Mouse (Mus musculus) CD4-positive, CD25-positive, alpha-beta regulatory T cell, adult 4 months (primary cell): ENCODE data around the gene Rnpep. TPM values are rescaled to one million over a fixed set of nuclear protein-coding genes. Genes with fewer than 3 reads are reported as not detected.

Experiments used
- ATAC-seq: one replicate; pipeline ENCODE4 v1.8.0; 2017
- polyA plus RNA-seq, 2 experiments: library from polyadenylated mRNA; unstranded; fragments of 100-300 nt; shearing (Covaris generic); gene quantifications; one replicate each; pipeline ENCODE4 v1.2.1; 2017

The Rnpep gene
- polyA plus RNA-seq: 10 to 100 TPM; 34.5 to 45.6 TPM

DNA sequence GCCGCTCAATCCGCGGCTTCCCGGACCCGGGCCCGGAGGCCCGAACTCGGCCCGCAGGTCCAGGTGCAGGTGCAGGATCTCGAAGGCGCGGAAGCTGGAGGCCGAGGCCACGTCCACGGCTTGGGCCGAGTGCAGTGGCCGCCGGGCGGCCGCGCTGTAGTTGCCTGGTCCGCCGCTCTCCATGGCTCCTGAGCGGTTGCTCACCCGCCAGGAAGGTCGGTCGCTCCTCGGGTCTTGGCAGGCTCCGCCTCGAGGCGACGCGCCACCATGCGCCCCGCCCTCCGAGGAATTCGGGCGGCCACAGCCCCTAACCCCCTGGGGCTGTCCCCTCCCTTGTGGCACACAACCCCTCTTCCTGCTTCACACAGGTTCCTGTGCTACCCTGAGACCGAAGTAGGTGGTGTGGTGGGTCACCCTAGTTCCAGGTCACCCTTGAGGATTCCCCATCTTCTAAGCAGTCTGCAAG, at the start of gene Rnpep:
TSS of gene Rnpep (minus strand) at position 259 of the 466 bp plus-strand sequence.
- peak; percentile 83 for ATAC-seq

DNA sequence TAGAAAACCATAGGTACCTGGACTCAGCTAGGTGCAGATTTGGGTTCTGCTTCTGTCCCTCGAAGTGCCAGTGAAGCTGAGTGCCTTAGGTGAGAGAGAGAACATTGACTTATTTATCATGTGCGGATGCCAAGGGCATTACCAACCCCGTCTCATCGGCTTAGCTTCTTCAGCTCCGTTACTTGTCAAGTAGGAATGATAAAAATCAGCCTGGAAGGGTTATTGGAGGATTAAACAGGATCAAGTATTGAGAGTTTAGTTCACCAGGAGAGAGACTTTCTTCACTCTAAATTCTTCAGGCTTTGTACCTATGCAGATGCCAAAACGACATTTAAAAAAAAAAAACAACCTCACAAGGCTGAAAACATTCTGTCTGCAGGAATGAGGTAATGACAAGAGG, 46.7 kb upstream of the Rnpep start:
- ATAC-seq: no peak

DNA sequence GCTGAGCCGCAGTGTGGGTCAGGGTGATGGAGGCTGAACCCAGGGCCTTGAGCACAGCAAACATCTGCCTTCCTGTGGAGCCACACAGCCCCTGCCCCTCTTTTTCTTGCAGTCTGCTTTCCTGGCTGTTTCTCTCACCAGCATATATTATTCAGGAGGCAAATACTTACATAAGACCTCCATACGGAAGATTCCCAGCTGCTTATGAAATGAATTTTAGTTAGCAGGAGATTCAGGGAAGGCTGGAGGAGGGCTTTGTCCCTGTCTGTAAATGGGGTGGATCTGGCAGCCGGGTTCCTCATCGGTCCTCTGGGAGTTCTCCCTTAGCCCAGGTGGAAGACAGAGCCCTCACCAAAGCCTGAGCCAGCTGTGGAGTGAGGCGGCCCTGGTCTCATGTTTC, 44.5 kb upstream of the Rnpep start:
- ATAC-seq: no peak

DNA sequence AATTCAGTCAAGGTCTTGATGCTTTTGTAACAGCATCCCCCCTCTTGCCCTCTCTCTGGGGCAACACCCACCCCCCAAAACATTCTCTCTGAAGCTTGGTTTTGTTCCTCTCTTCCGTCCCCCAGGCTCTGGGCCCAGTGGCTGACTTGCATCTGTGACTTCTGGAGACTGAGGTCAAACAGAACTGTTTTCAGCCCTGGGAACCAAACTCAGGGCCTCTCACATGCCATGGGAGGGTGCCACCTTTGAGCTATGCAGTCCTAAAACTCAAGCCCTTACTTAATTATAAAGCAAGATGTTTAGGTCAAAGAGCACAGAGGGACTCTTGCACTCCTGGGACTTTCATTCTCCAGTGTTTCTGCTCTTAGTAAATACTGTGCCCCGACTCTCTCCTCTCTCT, 42.0 kb upstream of the Rnpep start:
- ATAC-seq: no peak

DNA sequence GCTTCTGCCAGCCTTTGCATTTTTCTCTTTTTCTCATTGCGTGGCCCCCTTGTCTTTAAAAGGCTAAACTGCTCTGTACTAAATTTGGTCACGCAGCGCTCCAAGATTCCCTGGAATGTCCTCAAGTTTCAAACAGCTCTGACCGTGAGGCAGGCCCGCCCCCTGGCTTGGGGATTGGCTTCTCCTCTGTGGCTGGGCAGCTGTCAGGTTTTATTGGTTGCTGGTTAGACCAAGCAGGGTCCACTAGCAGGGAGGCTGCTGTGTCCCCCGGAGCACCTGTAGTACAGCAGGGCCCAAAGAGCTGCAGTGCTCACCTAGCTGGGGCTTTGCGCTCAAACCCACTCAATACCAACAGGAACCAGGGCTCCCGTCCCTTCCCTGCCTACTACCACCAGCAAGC, 40.7 kb upstream of the Rnpep start, which contains the start of gene Lmod1:
TSS of gene Lmod1 (plus strand) at position 237 of the 400 bp plus-strand sequence.
- no peak for ATAC-seq

DNA sequence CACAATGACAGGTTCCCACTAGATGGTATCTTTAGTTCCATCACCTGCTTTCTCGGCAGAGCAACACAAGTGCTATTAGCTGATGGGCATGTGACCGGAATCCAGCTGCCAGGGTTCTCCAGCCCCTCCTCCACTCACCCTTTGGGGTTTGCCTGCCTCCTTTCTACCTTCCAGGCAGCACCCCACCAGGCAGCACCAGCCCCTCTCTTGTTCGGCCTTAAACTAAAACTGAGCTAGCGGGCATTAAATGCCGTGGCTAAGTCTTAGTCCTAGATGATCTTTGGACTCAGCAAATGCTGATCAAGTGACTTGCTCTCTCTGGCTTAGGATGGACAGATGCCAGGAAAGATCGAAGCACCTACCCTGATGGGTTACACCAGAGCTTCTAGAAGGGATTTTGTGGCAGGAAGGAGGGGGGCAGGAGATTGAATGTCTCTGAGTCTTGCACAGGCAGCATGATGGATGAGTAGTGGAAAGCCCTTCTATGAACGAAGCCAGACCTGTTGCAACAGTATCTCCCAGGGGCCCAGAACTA, 39.5 kb upstream of the Rnpep start:
- no peak for ATAC-seq

DNA sequence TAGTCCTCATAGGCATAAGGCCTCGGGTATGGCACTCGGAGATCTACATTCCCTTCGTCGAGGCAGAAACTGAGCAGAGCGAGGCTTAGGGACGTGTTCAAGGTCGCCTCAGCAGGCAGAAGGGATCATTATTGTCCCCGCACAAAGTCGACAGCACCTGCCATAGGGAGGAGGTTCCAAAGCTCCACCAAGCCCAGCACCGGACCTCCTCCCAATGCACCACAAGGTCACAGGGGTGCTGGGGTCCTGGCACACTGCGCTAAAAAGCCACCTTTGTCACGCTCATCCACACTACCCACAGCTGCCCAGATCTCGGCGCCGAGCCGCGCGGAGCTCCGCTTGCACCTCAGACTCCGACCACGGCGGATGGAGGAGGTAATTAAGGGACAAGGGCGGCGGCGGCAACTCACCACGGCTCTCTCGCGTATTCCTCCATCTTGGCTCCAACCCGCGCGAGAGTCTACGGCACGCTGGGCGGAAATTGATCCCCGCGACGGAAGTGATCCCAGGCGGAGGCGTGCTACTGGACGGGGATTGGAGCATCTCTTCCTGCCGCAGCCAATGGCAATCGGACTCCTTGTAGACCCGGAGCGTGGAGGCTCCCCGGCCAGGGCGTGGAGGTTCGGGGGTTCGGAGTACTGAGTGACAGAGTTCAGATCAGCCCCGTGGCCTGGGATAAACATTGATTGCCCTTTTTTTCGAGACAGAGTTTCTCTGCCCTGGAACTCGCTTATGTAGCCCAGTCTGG, 29.6 kb upstream of the Rnpep start, which contains the start of gene Timm17a:
TSS of gene Timm17a (minus strand) at position 495 of the 748 bp plus-strand sequence.
- peak; percentile 100 for ATAC-seq

DNA sequence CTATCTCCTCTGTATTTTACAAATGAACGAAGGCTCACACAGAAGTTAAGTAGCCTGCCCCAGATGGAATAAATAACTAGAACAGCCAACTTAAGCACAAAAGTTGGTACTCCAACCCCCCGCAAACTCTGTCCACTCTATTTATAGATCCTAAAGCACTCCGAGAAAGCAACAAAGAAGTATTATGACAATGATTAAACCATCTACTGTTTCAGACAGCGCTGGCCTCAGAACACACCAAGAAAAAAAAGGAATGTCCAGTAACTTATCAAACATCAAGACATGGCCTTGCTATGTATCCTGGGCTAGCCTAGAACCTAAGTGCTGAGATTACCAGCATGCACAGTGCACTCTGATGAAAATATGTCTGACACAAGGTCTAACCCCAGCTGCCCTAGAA, 28.3 kb upstream of the Rnpep start:
- ATAC-seq: no peak

DNA sequence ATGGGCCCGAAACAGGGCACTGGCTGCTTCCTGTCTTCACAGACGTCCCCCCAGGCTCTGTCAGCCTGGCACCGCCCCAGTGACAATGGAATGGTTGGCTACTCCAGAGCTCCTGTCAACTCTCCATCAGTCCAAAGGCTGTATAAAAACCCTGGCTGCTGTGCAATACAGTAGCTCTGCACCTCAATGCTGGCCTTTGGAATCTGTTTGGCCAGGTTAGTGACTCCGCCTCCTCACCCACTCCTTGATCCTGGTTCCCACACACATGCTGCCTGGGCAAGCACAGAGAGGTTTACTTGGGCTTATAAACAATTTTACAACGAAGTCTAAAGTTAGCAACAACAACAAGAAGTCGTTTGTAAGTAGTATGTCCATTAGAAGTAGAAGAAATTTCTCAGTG, 27.5 kb upstream of the Rnpep start:
- ATAC-seq: no peak

DNA sequence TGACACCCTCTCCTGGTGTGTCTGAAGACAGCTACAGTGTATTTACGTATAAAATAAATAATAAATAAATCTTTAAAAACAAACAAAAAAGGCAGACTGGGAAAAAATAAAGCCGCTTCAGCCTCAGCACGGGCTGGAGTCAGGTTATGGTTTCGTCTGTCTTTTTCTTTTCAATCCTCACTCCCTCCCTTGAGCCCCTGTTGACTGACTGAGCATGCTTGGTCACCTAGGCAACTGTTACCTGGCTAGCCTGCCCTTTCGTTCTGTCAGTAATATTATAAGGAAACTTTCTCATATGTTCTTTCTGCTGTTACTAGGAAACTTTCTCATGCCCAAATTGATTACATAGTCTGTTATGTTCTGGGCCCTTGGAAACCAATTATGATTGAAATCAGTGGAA, 7.0 kb upstream of the Rnpep start:
- no peak for ATAC-seq

DNA sequence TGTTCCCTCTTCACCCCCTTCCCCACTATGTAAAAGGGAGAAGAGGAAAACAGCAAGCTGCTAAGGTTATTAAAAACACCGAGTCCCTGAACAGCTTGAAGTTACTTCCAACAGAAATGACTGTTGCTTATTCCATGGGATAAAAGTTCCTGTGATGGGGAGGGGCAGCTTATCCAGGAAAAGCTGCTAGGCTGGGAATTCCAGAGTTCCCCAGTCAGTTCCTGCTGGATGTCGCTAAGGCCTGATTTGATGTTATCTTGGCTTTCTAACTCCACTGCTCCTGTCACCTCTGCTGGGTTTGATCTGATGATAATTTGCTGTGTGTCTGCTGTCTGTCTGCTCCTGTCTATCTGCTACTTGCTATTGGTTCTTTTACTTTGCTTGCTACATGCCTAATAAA, 2.4 kb upstream of the Rnpep start:
- ATAC-seq: no peak

DNA sequence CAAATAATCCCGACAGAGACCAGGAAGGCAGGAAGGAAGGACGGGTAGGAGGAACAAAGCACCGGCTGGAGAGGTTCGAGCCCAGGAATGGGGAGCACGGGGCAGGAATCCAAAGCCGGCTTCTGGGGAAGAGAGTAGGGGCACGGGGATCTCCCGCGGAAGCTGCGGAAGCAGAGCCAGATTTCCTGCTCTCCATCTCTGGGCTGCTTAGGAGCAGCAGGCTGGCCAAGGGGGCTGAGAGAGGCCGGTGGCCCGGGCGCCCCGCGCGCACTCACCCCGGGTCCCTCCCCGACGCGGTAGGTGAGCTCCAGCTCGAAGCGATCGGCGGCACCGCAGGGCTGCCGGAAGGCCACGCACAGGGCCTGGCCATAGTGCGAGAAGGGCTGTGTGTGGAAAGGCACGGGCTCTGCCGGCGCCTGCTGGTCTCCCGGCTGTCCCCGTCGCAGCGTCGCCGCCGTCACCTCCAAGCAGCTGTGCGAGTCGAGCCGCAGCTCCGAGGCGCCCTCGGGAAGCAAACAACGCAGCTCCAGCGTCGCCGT, 528 bp downstream of the Rnpep start:
- ATAC-seq: peak; percentile 53

DNA sequence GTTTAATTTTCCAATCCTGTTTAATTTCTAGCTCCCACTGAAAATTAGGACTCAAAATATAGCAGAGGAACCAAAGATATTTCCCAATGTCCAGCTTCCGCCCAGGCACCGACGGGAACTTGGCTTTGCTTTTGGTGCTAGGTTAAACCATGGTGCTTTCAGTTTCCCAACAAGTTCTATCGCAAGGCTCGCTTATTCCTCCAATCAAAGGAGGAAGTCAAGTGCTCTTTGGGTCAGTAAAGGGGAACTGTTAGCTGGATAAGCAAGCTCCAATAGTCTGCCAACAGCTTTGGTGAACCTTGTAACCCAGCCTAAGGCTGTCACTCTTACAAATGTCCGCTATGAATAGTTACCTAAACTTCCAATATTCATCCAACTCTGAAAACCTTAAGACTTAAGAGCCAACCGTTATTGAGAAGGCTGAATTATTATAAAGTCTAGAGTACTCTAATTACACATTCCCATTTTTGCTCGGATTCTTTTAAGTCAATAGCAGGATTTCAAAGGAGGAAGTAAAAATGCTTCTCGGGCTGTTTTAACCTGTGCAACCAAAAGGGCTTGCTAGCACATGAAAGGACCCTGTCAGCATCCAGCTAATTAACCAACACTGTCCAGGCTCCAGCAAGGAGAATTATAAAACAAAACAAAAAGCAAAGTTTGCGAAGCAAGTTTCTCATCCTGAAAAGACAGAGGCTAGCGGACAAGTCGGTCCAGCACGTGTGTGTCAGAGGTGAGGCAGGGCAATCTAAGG, 1.2 kb downstream of the Rnpep start:
- peak; percentile 14 for ATAC-seq

DNA sequence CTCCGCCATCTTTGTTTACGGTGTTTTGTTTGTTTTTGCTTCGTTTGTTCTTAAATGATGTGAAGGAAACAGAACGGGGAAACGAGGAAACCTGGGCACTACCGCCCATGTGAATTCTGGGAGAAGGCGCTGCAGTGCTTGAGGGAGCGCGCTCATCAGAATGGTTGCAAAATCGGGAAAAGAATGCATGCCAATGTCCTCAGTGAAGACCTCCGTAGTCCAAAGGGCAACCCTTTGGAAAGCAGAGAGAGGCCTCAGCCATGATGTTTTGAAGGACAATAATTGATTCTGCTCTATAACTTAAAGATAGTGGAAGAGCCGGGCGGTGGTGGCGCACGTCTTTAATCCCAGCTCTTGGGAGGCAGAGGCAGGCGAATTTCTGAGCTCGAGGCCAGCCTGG, 2.0 kb downstream of the Rnpep start:
- ATAC-seq: no peak

DNA sequence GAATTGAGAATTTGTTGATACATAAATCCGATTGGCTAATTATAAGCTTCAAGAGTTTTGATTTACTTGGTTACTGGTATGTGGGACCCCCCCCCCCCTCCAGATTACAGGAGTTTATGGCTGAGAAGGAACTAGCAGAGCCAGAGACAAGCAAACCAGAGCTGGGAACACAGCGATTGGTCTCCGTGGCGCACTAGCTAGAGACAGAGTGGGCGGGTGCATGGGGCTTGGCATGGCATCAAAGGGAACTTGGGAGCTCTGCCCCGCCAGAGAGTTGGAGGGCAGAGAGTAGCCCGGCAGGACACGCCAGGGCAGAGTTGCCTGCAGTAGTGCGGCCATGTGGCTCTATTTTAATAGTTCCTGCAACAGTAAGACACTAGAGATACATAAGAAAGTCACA, 3.2 kb downstream of the Rnpep start:
- ATAC-seq: no peak

DNA sequence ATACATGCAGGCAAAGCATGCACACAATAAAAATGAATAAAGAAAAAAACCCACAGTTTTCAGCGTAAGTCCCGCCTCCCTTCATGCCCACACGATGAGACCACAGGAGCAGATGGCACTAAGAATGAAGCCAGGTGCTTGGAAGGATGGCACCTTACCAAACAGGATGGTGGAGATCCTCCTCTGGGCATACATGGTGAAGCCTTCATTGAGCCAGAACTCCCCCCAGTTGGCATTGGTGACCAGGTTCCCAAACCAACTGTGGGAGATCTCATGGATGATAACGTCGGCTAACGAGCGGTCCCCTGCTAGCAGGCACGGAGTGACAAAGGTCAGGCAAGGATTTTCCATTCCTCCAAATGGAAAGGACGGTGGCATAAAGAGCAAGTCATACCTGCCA, 12.5 kb downstream of the Rnpep start:
- ATAC-seq: no peak

DNA sequence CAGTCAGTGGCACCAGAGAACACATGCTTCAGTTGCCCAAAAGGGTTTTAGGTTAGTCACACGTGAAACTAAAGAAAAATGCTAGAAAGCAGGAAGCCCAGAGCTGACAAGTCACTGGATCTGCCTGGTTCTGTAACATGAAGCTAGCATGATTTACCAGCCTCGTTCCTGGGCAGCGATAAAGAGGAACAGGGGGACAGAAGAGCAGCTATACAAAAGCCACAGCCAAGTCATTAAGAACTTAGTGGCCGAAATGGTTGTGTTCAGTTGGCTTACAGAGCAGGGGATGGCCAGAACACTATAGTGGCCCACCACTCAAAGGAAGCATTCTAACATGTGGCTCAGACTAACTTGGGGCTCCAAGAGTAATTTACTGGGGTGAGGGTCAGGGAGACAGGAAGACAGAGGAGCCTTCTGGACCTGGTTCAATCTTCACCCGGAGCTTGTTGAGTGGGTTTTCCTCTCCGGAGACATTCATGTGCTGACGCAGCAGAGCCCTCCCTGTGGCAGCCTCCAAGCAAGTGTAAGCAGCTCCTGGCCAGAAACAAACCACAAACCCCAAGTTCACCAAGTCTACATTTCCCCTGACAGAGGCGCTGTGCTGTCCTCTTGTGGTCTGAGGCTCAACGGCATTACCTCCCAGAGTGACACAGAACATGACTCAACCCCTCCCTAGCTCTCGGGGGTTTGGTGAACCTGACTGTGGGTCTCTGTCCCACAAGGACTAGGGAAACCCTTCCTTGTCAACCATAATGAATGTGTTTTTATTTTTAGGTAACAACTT, 16.0 kb downstream of the Rnpep start:
- ATAC-seq: no peak

DNA sequence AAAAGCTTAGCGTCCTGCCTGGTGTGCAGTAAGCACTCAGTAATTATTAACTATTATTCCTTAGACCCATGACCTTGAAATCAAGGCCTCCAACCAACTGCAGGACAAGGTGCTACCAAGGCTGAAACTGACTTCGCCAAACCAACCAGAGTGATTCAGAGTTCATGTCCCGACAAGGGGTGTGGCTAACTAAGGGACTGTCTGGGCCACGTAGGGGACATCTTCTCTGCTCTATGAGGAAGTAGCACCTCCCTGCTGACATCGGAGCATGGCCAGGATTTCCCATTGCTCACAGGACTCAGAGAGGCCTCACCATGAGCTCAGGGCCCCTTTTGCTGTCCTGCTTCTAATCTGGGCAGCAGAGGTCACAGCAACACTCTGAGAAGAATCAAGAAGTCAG, 18.1 kb downstream of the Rnpep start:
- ATAC-seq: no peak

DNA sequence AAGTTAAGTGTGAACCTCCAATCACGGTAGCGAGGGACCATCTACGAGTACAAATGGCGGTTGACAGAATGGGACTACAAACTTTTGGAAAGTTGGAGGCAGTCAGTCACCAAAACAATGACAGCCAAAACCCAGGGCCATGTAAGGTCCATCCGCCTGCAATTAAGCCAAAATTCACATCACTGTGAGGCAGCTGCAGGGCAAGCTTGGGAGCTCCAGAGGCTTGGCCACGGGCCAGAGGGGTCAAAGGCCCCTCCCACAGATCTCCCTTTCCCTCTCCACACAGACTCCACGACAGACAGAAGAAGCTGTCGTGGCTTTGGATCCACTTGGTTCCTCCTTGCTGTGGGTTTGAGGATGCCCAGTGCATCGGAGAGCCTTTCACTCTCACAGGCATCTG, 20.6 kb downstream of the Rnpep start:
- no peak for ATAC-seq

DNA sequence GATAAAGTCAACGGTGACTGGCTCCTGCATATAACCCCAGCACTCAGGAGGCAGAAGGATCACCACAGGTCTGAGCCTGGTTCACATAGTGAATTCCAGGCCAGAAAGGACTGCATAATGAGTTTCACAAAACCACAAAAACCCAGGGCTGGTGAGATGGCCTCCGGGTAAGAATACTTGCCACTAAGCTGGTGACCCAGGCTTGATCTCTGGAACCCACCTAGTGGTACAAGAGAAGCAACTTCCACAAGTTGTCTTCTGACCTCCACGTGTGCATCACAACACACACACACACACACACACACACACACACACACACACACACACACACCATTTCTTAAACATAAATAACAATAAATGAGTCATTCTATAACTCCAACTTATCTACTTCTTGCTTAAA, 21.6 kb downstream of the Rnpep start:
- no peak for ATAC-seq

DNA sequence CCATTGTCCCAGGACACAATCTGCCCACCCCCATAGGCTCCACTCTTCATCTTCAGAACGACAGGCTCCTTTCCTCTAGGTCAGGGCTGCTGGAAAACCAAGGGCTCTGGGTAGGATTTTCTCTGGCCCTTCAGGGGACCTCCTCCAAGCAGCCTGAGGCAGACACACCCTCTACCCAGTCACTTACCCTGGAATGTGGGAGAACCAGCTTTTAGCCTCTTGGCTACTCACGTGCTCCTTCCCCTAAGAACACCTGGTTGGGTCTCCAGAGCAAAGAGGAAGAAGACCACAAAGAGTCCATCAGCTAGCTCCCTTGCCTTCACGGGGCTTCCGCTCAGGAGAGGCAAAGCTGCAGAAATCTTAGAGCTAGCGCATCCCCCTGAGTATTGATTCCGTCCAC, 23.0 kb downstream of the Rnpep start:
- no peak for ATAC-seq

DNA sequence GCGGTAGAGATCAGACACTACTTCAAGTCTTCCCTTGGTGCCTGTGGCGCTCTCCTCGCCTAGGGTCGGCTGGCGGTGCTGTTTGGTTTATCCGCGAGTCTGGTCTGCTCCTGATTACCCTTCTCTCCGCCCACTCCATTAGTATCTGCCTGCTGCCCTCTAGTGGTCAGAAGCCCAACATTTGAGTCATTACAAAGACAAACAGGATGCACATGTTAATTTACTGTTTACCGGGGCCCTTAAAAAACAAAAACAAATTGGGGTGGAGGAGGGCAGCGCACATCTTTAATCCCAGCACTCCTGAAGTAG, 24.8 kb downstream of the Rnpep start:
- peak; percentile 91 for ATAC-seq
